Mouse (Mus musculus) gastrocnemius, adult 8-10 months (tissue): ENCODE results near the gene Smg7. TPM values are rescaled to one million over a fixed set of nuclear protein-coding genes. Genes with fewer than 3 reads are reported as not detected.
A peak's percentile ranks its signal among the peaks of the same experiment; 100 is the strongest.
"Not testable (repeated sequence)": the region's sequence is repeated elsewhere in the genome, so short reads cannot be mapped to it uniquely, and the experiment has no call there.

Source experiments
- DNase-seq, 2 experiments: peaks; one replicate each; pipeline ENCODE4 v3.0.0; 2022; ENCODE audit warnings: low spot score in 2 of 2
- total RNA-seq, 4 experiments: library from RNA; stranded (reverse); gene quantifications; 2 replicates each; pipeline ENCODE4 v1.2.4; 2022

Gene Smg7
- 10 to 100 TPM; 36.2 to 45.6 (median 39.9) TPM for total RNA-seq

GRCm38 (mm10) chr1:152901765-152902664 lies at the start of gene Smg7:
Gene Smg7 (minus strand): TSS chr1:152902646.
- peak in 1 of 2 experiments; percentile 38 for DNase-seq

- DNase-seq, result no peak
Measured at GRCm38 (mm10) chr1:152942977-152943376, 40.5 kb upstream of the Smg7 start.

- DNase-seq, result no peak
Measured at GRCm38 (mm10) chr1:152936365-152936764, 33.9 kb upstream of the Smg7 start.

- DNase-seq, result no peak
Measured at GRCm38 (mm10) chr1:152935476-152935875, 33.0 kb upstream of the Smg7 start.

GRCm38 (mm10) chr1:152933962-152934361 lies 31.5 kb upstream of the Smg7 start:
- no peak for DNase-seq

GRCm38 (mm10) chr1:152921786-152922185 lies 19.3 kb upstream of the Smg7 start:
- DNase-seq, result no peak

- no peak for DNase-seq
Measured at GRCm38 (mm10) chr1:152917626-152918025, 15.2 kb upstream of the Smg7 start.

- no peak for DNase-seq
Measured at GRCm38 (mm10) chr1:152916936-152917335, 14.5 kb upstream of the Smg7 start.

- no peak for DNase-seq
Measured at GRCm38 (mm10) chr1:152915766-152916165, 13.3 kb upstream of the Smg7 start.

GRCm38 (mm10) chr1:152913483-152914460 lies 11.3 kb upstream of the Smg7 start:
- DNase-seq, result no peak

GRCm38 (mm10) chr1:152904469-152904868 lies 2.0 kb upstream of the Smg7 start:
- peak; percentile 48 to 65 for DNase-seq

- no peak for DNase-seq
Measured at GRCm38 (mm10) chr1:152903591-152904135, 1.2 kb upstream of the Smg7 start.

- peak; percentile 90 to 93 for DNase-seq
Measured at GRCm38 (mm10) chr1:152902665-152903516, 445 bp upstream of the Smg7 start.

- DNase-seq, result no peak
Measured at GRCm38 (mm10) chr1:152901419-152901764, 1.1 kb downstream of the Smg7 start.

GRCm38 (mm10) chr1:152888086-152888485 lies 14.4 kb downstream of the Smg7 start:
- DNase-seq, result not testable (repeated sequence)

GRCm38 (mm10) chr1:152871031-152871430 lies 31.4 kb downstream of the Smg7 start:
- DNase-seq, result no peak

GRCm38 (mm10) chr1:152869901-152870300 lies 32.5 kb downstream of the Smg7 start:
- no peak for DNase-seq

GRCm38 (mm10) chr1:152846856-152847255 lies 55.6 kb downstream of the Smg7 start:
- no peak for DNase-seq

GRCm38 (mm10) chr1:152845211-152845730 lies 57.2 kb downstream of the Smg7 start:
- DNase-seq, result no peak

- no peak for DNase-seq
Measured at GRCm38 (mm10) chr1:152844634-152845033, 57.8 kb downstream of the Smg7 start.
